ENCODE assay signal across 8 mouse cellular contexts in genomic region chr5:143403221-143404147, GRCm38 (mm10). TPM values are rescaled to one million over a fixed set of nuclear protein-coding genes. Genes with fewer than 3 reads are reported as not detected.
A peak's percentile ranks its signal among the peaks of the same experiment; 100 is the strongest.
DNase-seq lines count a peak whose midpoint lies in the region; ATAC-seq and TF ChIP-seq lines count a peak whose summit lies in the region.

Gene Kdelr2, plus strand, starts transcription at chr5:143403838.

- H3K36me3 ChIP-seq in forebrain, embryonic 12.5 days (replicated peaks): peaks cover 22% of the 10 kb centered on the region
- peaks cover 18% of the 10 kb centered on the region; the same call in 1 of the 2 replicates for H3K36me3 ChIP-seq in heart, postnatal 0 days (replicated peaks; ENCODE audit: control insufficient read depth, insufficient read depth, low read length)
- peaks cover 14% of the 10 kb centered on the region for H3K36me3 ChIP-seq in liver, embryonic 16.5 days (ENCODE audit: control insufficient read depth, insufficient read depth)
- H3K36me3 ChIP-seq in neural tube, embryonic 13.5 days: peaks cover 25% of the 10 kb centered on the region
- no peaks in the 10 kb centered on the region for H3K36me3 ChIP-seq in testis, adult 2 months (ENCODE audit: control insufficient read depth, insufficient read depth, low read length)

- peak; percentile 93 for TF ChIP-seq POLR2A in testis, adult 2 months (IDR thresholded peaks at IDR 0.05; ENCODE audit: control insufficient read depth, low read depth, low read length)

- H3K4me2 ChIP-seq in forebrain, embryonic 12.5 days: peak within 1 kb of the TSS; percentile 91
- peak within 1 kb of the TSS; percentile 90 for H3K4me2 ChIP-seq in heart, postnatal 0 days (ENCODE audit: low read depth, low read length)
- H3K4me2 ChIP-seq in liver, embryonic 16.5 days (ENCODE audit: low read depth, low read length): peak within 1 kb of the TSS; percentile 77
- H3K4me2 ChIP-seq in neural tube, embryonic 13.5 days: peak within 1 kb of the TSS; percentile 88

- ATAC-seq in forebrain, embryonic 12.5 days (ENCODE audit: low FRiP score): peak; percentile 98
- peak; percentile 98 for ATAC-seq in heart, postnatal 0 days (ENCODE audit: insufficient read depth, low read depth)
- peak; percentile 87 for ATAC-seq in liver, embryonic 16.5 days (ENCODE audit: low read depth)
- peak; percentile 97 for ATAC-seq in neural tube, embryonic 13.5 days (ENCODE audit: low read depth)

- DNase-seq in CD8-positive naive resting alpha-beta T cell, adult 2 months (ENCODE audit: low read depth in 2 of 2, low spot score in 2 of 2): peak; percentile 51 to 57
- peak; percentile 72 for DNase-seq in c-Kit-positive CD71-positive TER-119-negative erythroid progenitor cells, embryonic 14.5 days (ENCODE audit: low read depth)
- peak; percentile 91 for DNase-seq in heart, postnatal 0 days (ENCODE audit: low spot score)
- peak; percentile 94 to 96 for DNase-seq in kidney, postnatal 4 days

- no peaks in the 10 kb centered on the region for H3K9me3 ChIP-seq in forebrain, embryonic 12.5 days
- no peaks in the 10 kb centered on the region for H3K9me3 ChIP-seq in heart, postnatal 0 days (replicated peaks; ENCODE audit: control insufficient read depth, low read length)
- H3K9me3 ChIP-seq in liver, embryonic 16.5 days (replicated peaks; ENCODE audit: control insufficient read depth, low read length): no peaks in the 10 kb centered on the region
- H3K9me3 ChIP-seq in neural tube, embryonic 13.5 days: no peaks in the 10 kb centered on the region

- H3K27ac ChIP-seq in forebrain, embryonic 12.5 days: peak within 1 kb of the TSS; percentile 61
- H3K27ac ChIP-seq in heart, postnatal 0 days (ENCODE audit: low read depth): peak within 1 kb of the TSS; percentile 85
- peak within 1 kb of the TSS; percentile 81 for H3K27ac ChIP-seq in liver, embryonic 16.5 days (ENCODE audit: low read length)
- peak within 1 kb of the TSS; percentile 87 for H3K27ac ChIP-seq in neural tube, embryonic 13.5 days (replicated peaks)
- H3K27ac ChIP-seq in testis, adult 2 months (ENCODE audit: control insufficient read depth, insufficient read depth, low read depth, low read length): peak within 1 kb of the TSS; percentile 97

- peak within 1 kb of the TSS; percentile 79 for H3K9ac ChIP-seq in forebrain, embryonic 12.5 days
- peak within 1 kb of the TSS; percentile 87 for H3K9ac ChIP-seq in heart, postnatal 0 days (replicated peaks; ENCODE audit: low read depth, low read length)
- H3K9ac ChIP-seq in liver, embryonic 16.5 days (ENCODE audit: low read depth, low read length): peak within 1 kb of the TSS; percentile 85
- H3K9ac ChIP-seq in neural tube, embryonic 13.5 days: peak within 1 kb of the TSS; percentile 95

- peaks cover 23% of the 10 kb centered on the region for H3K4me1 ChIP-seq in forebrain, embryonic 12.5 days
- peaks cover 9% of the 10 kb centered on the region for H3K4me1 ChIP-seq in heart, postnatal 0 days (ENCODE audit: control insufficient read depth, insufficient read depth)
- peaks cover 48% of the 10 kb centered on the region for H3K4me1 ChIP-seq in liver, embryonic 16.5 days (ENCODE audit: control insufficient read depth, low read depth, low read length)
- peaks cover 32% of the 10 kb centered on the region for H3K4me1 ChIP-seq in neural tube, embryonic 13.5 days (replicated peaks)
- peaks cover 9% of the 10 kb centered on the region for H3K4me1 ChIP-seq in testis, adult 2 months (ENCODE audit: control insufficient read depth, insufficient read depth, low read length)

- TF ChIP-seq EP300 in heart, postnatal 0 days (IDR thresholded peaks at IDR 0.05; ENCODE audit: low read depth): no peak; the same call in 1 of the 2 replicates

- no peak for TF ChIP-seq CTCF in heart, postnatal 0 days (IDR thresholded peaks at IDR 0.05; ENCODE audit: low read depth)
- no peak for TF ChIP-seq CTCF in testis, adult 2 months (IDR thresholded peaks at IDR 0.05; ENCODE audit: control insufficient read depth, insufficient read depth, insufficient replicate concordance, low read depth, low read length)

- H3K4me3 ChIP-seq in forebrain, embryonic 12.5 days (replicated peaks): peak within 1 kb of the TSS; percentile 84
- H3K4me3 ChIP-seq in heart, postnatal 0 days (ENCODE audit: low read depth, low read length): peak within 1 kb of the TSS; percentile 84
- H3K4me3 ChIP-seq in liver, embryonic 16.5 days (ENCODE audit: low read depth, low read length): peak within 1 kb of the TSS; percentile 88
- H3K4me3 ChIP-seq in neural tube, embryonic 13.5 days: peak within 1 kb of the TSS; percentile 95
- peak within 1 kb of the TSS; percentile 96 for H3K4me3 ChIP-seq in testis, adult 2 months (ENCODE audit: control insufficient read depth, low read depth, low read length)

- 1% methylated on average over 72 of the region's 72 CpGs for WGBS in forebrain, embryonic 12.5 days
- WGBS in heart, postnatal 0 days: under 1% methylated on average over 71 of the region's 72 CpGs
- WGBS in liver, embryonic 16.5 days (ENCODE audit: insufficient replicate concordance): 1% methylated on average over 69 of the region's 72 CpGs
- WGBS in neural tube, embryonic 13.5 days: 1% methylated on average over 67 of the region's 72 CpGs

- H3K27me3 ChIP-seq in forebrain, embryonic 12.5 days: no peaks in the 10 kb centered on the region
- H3K27me3 ChIP-seq in heart, postnatal 0 days (ENCODE audit: control insufficient read depth, insufficient read depth, low read length): no peaks in the 10 kb centered on the region
- H3K27me3 ChIP-seq in liver, embryonic 16.5 days (ENCODE audit: control insufficient read depth, insufficient read depth, low read depth, low read length): no peaks in the 10 kb centered on the region
- no peaks in the 10 kb centered on the region for H3K27me3 ChIP-seq in neural tube, embryonic 13.5 days
- H3K27me3 ChIP-seq in testis, adult 2 months (ENCODE audit: control insufficient read depth, insufficient read depth, low read length): no peaks in the 10 kb centered on the region

RNA-seq across cellular contexts. Expression of gene Kdelr2, which starts in this region (rescaled TPM):
- polyA plus RNA-seq in forebrain, embryonic 12.5 days (2016; fragmentation: Nextera tagmentation; extraction: Ambion mirVana): 169 and 173 TPM in 2 replicates
- total RNA-seq in heart, postnatal 0 days (2014; rRNA removed; ENCODE audit: low replicate concordance): 126 and 128 TPM in 2 replicates
- polyA plus RNA-seq in heart, postnatal 0 days (2015; fragmentation: Nextera tagmentation; extraction: Ambion mirVana): 154 and 170 TPM in 2 replicates
- 145 and 150 TPM in 2 replicates for polyA plus RNA-seq in liver, embryonic 16.5 days (2015; fragmentation: Nextera tagmentation; extraction: Ambion mirVana)
- 161 and 179 TPM in 2 replicates for polyA plus RNA-seq in neural tube, embryonic 13.5 days (2015; fragmentation: Nextera tagmentation; extraction: Ambion mirVana)
- polyA plus RNA-seq in testis, adult 2 months (2012; rRNA removed): 58.8 and 64.3 TPM in 2 replicates

Comparison
In these comparisons a context has a peak if more than half of its experiments do, and no peak if none do; other contexts are left out.
1. Peak in every context shown above with its lines: DNase-seq, ATAC-seq, H3K4me3 ChIP-seq and H3K27ac ChIP-seq.